Mouse (Mus musculus): Measurements from ENCODE around the gene Ccnj. TPM values are rescaled to one million over a fixed set of nuclear protein-coding genes. Genes with fewer than 3 reads are reported as not detected.
A peak's percentile ranks its signal among the peaks of the same experiment; 100 is the strongest.

Gene Ccnj
- 1 to 10 TPM; 4.1 to 5.5 TPM for polyA plus RNA-seq (2017; shearing (Covaris generic))

GRCm38 (mm10) chr19:40830703-40831415 is at the start of gene Ccnj:
Ccnj (plus strand) TSS chr19:40831279.
- peak; percentile 90 for ATAC-seq

- peak; percentile 81 for ATAC-seq
Observed at GRCm38 (mm10) chr19:40788004-40788714, 42.9 kb upstream of the Ccnj start.

- ATAC-seq, result peak; percentile 37
Observed at GRCm38 (mm10) chr19:40788715-40789084, 42.4 kb upstream of the Ccnj start.

- ATAC-seq, result no peak
Observed at GRCm38 (mm10) chr19:40805176-40805737, 25.8 kb upstream of the Ccnj start.

- peak; percentile 91 for ATAC-seq
Observed at GRCm38 (mm10) chr19:40809858-40810257, 21.2 kb upstream of the Ccnj start.

GRCm38 (mm10) chr19:40811840-40812239 is 19.2 kb upstream of the Ccnj start:
- no peak for ATAC-seq

GRCm38 (mm10) chr19:40812778-40813177 is 18.3 kb upstream of the Ccnj start:
- ATAC-seq, result no peak

GRCm38 (mm10) chr19:40813385-40813784 is 17.7 kb upstream of the Ccnj start:
- ATAC-seq, result no peak

- no peak for ATAC-seq
Observed at GRCm38 (mm10) chr19:40815645-40816183, 15.4 kb upstream of the Ccnj start.

GRCm38 (mm10) chr19:40817901-40818532 is 13.1 kb upstream of the Ccnj start:
- no peak for ATAC-seq

- peak; percentile 92 for ATAC-seq
Observed at GRCm38 (mm10) chr19:40818764-40819163, 12.3 kb upstream of the Ccnj start.

GRCm38 (mm10) chr19:40821306-40821825 is 9.7 kb upstream of the Ccnj start:
- no peak for ATAC-seq

GRCm38 (mm10) chr19:40825636-40826035 is 5.4 kb upstream of the Ccnj start:
- no peak for ATAC-seq

GRCm38 (mm10) chr19:40826735-40827134 is 4.3 kb upstream of the Ccnj start:
- ATAC-seq, result no peak

- ATAC-seq, result no peak
Observed at GRCm38 (mm10) chr19:40830198-40830597, 881 bp upstream of the Ccnj start.

GRCm38 (mm10) chr19:40831416-40832201 is 530 bp downstream of the Ccnj start:
- peak; percentile 60 for ATAC-seq

GRCm38 (mm10) chr19:40832361-40832760 is 1.3 kb downstream of the Ccnj start:
- ATAC-seq, result no peak

- no peak for ATAC-seq
Observed at GRCm38 (mm10) chr19:40834436-40834835, 3.4 kb downstream of the Ccnj start.

- no peak for ATAC-seq
Observed at GRCm38 (mm10) chr19:40838205-40838604, 7.1 kb downstream of the Ccnj start.

GRCm38 (mm10) chr19:40840303-40840702 is 9.2 kb downstream of the Ccnj start:
- ATAC-seq, result no peak

GRCm38 (mm10) chr19:40841083-40841482 is 10.0 kb downstream of the Ccnj start:
- ATAC-seq, result no peak

GRCm38 (mm10) chr19:40841593-40841992 is 10.5 kb downstream of the Ccnj start:
- ATAC-seq, result no peak

Data from CD4-positive, CD25-positive, alpha-beta regulatory T cell, adult 4 months (primary cell).